Mouse (Mus musculus) E14TG2a.4 (cell line): ENCODE measurements around the gene Fermt3.

Source experiments
- H3K27me3 ChIP-seq: 2 replicates; pipeline ENCODE4 v1.6.1; 2014; ENCODE audit warnings: low read length, control low read depth; ENCODE audit not compliant: insufficient read depth
- H3K36me3 ChIP-seq: 2 replicates; pipeline ENCODE4 v1.6.1; 2014; ENCODE audit warnings: low read length, control low read depth; ENCODE audit not compliant: insufficient read depth
- H3K4me1 ChIP-seq: replicated peaks from 2 replicates; pipeline ENCODE4 v1.6.1; 2014; ENCODE audit warnings: low read depth, low read length, control low read depth
- H3K4me3 ChIP-seq: replicated peaks from 2 replicates; pipeline ENCODE4 v1.5.1; 2014; ENCODE audit warnings: mild to moderate bottlenecking, low read length
- H3K9me3 ChIP-seq: 2 replicates; pipeline ENCODE4 v1.6.1; 2014; ENCODE audit warnings: low read length, control low read depth
- CTCF ChIP-seq: conservative IDR thresholded peaks from 2 replicates; pipeline ENCODE4 v1.5.1; 2014; ENCODE audit warnings: low read length
- NANOG ChIP-seq: IDR thresholded peaks from 2 replicates; pipeline ENCODE4 v1.6.1; 2014; ENCODE audit warnings: borderline replicate concordance, low read length, mixed read lengths
- POU5F1 ChIP-seq: IDR thresholded peaks from 2 replicates; pipeline ENCODE4 v1.6.1; 2014; ENCODE audit warnings: low read length, borderline replicate concordance

Fermt3 gene

GRCm38 (mm10) chr19:6989251-6989650, 30.0 kb downstream of the Fermt3 start:
- Histone ChIP-seq H3K27me3 (no peaks in the 10 kb centered on the region), H3K4me3 (peak overlapping the region; percentile 32; the same call in 1 of the 2 replicates), H3K36me3 (peaks cover 29% of the 10 kb centered on the region), H3K9me3 (no peaks in the 10 kb centered on the region), H3K4me1 (peaks cover 82% of the 10 kb centered on the region)
- TF ChIP-seq NANOG (no peak), CTCF (no peak), POU5F1 (no peak)

GRCm38 (mm10) chr19:6987904-6988285, 31.4 kb downstream of the Fermt3 start:
- Histone ChIP-seq H3K4me3 (peak overlapping the region; percentile 86), H3K4me1 (peaks cover 82% of the 10 kb centered on the region), H3K9me3 (no peaks in the 10 kb centered on the region), H3K36me3 (peaks cover 41% of the 10 kb centered on the region), H3K27me3 (no peaks in the 10 kb centered on the region)
- TF ChIP-seq NANOG (no peak), CTCF (no peak)

DNA sequence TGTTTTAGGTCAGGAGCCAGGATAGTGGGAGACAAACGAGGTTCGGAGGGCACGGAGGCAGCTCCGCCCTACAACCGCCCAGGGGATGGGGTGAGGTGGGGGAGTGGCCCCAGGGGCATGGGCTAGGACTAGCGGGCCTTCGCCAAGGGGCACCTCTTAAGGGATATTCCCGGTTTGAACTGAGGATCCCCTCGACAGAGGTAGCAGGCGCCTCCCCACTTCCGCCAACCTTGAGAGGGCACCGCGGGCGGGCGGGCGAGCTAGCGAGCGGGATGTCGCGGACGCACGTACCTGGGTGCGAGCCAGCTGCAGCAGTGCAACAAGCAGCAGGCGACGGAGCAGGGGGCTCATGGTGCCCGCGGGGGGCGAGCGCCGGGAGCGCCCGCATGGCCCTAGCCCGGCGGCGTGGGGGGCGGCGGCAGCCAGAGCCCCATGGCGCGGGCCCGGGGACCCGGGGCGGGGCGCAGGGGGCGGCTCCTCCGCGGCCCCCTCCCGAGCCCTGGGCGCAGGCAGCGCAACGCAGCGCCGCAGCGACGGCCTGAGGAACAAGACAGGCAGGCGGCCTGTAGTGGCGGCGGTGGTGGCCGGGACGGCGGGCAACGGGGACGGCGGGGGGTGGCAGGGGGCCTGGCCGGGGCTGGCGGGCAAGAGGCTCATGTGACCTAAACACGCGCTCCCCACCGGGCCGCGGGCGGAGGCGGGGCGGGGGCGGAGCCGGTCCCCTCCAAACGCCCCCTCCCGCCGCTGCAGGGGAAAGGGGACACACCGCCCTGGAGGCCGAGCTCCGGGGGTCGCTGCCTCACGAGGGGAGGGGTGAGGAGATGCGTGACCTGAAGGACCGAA, 32.0 kb downstream of the Fermt3 start, which contains the start of gene Vegfb:
Gene Vegfb (minus strand): TSS at position 591 of the 843 bp plus-strand sequence.
- no peaks in the 10 kb centered on the region for H3K27me3 ChIP-seq
- H3K36me3 ChIP-seq, result peaks cover 47% of the 10 kb centered on the region
- peak within 1 kb of the TSS; percentile 86 for H3K4me3 ChIP-seq
- TF ChIP-seq NANOG, result no peak
- TF ChIP-seq POU5F1, result no peak
- TF ChIP-seq CTCF, result no peak
- H3K4me1 ChIP-seq, result peaks cover 83% of the 10 kb centered on the region
- no peaks in the 10 kb centered on the region for H3K9me3 ChIP-seq

GRCm38 (mm10) chr19:6985951-6986708, 33.1 kb downstream of the Fermt3 start:
- H3K27me3 ChIP-seq, result no peaks in the 10 kb centered on the region
- H3K9me3 ChIP-seq, result no peaks in the 10 kb centered on the region
- peaks cover 82% of the 10 kb centered on the region for H3K4me1 ChIP-seq
- TF ChIP-seq CTCF, result no peak
- no peak for TF ChIP-seq NANOG
- no peak for TF ChIP-seq POU5F1
- peak overlapping the region; percentile 86 for H3K4me3 ChIP-seq
- H3K36me3 ChIP-seq, result peaks cover 57% of the 10 kb centered on the region

DNA sequence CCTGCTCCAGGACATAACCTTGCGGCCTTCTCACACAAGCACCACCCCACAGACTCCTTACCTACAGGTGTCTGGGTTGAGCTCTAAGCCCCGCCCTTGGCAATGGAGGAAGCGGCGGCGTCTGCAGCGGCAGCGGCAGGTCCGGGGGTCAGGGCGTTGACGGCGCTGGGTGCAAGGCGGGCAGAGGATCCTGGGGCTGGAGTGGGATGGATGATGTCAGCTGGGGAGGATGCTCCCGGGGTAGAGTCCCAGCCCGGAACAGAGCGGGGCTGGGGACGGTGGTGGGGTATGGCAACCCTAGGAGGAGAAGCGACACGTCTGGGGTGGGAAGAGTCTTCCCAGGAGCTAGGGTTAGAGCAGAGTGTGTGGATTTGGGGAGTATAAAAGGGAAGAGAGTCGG, 34.0 kb downstream of the Fermt3 start:
- Histone ChIP-seq H3K4me1 (peaks cover 77% of the 10 kb centered on the region), H3K4me3 (peak overlapping the region; percentile 86), H3K27me3 (no peaks in the 10 kb centered on the region), H3K9me3 (no peaks in the 10 kb centered on the region), H3K36me3 (peaks cover 57% of the 10 kb centered on the region)
- TF ChIP-seq POU5F1, result no peak
- TF ChIP-seq NANOG, result no peak
- TF ChIP-seq CTCF, result no peak

- TF ChIP-seq NANOG, result no peak
- TF ChIP-seq CTCF, result no peak
- no peak for TF ChIP-seq POU5F1
- peaks cover 54% of the 10 kb centered on the region for H3K36me3 ChIP-seq
- no peaks in the 10 kb centered on the region for H3K9me3 ChIP-seq
- H3K27me3 ChIP-seq, result no peaks in the 10 kb centered on the region
- peaks cover 72% of the 10 kb centered on the region for H3K4me1 ChIP-seq
- H3K4me3 ChIP-seq, result no peak overlapping the region
These were observed 35.6 kb downstream of the Fermt3 start for GRCm38 (mm10) chr19:6983621-6984020.

DNA sequence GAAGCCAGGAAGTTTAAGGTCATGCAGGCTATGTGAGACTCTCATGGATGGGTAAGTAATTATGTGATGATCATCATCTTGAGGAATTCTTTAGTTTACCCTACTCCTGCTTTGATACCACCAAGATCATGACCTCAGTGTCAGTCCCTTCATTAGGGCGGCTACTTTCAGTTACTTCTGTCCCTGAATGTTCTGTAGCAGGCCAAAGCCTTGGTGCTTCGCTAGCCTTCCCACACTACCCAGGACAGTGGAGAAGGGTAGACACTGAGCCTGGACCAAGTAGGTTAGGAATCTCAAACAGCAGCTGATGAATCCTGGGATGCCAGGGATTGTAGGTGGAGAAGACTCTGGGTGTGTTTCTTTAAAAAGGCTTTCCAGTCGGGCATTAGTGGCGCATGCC, 37.8 kb downstream of the Fermt3 start:
- H3K9me3 ChIP-seq, result no peaks in the 10 kb centered on the region
- no peaks in the 10 kb centered on the region for H3K27me3 ChIP-seq
- peak overlapping the region; percentile 91 for H3K4me3 ChIP-seq
- H3K36me3 ChIP-seq, result peaks cover 74% of the 10 kb centered on the region
- H3K4me1 ChIP-seq, result peaks cover 78% of the 10 kb centered on the region
- TF ChIP-seq POU5F1, result no peak
- TF ChIP-seq NANOG, result no peak
- no peak for TF ChIP-seq CTCF

DNA sequence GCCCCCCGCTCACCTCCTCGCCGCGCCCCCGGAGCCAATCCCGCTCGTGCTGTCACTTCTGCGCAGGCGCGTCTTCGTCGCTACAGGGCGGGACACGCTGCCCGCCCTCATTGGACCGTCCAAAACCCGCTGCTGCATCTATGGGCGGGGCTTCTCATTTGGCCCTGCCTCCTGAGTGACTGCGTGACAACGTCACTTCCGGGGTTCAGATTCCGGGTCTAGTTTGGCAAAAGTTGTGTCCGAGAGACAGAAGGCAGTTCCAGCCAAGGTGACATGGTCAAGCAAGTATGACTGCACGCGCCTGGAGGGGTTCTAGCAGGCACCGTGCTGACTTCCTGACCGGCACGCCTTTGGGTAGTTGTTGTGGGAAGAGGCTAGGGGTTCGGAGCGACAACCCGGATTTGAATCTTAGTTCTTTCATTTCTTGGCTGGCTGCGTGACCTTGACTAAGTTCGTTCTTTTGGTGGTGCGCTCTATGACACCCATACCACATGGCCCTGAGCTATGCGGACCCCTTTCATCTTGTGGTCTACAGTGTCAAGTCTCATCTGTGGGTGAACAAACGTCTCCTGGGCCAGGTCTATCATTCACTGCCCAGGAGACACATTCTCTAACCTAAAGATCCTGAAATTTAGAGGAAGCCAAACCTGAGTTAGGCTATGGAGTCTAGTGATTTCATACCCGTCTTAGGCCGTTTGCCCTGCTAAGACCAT, 38.7 kb downstream of the Fermt3 start, which contains the start of gene Fkbp2:
Gene Fkbp2 (minus strand): TSS at position 121 of the 713 bp plus-strand sequence.
- Histone ChIP-seq H3K27me3 (no peaks in the 10 kb centered on the region), H3K36me3 (peaks cover 72% of the 10 kb centered on the region), H3K4me1 (peaks cover 77% of the 10 kb centered on the region), H3K9me3 (no peaks in the 10 kb centered on the region), H3K4me3 (peak within 1 kb of the TSS; percentile 91)
- no peak for TF ChIP-seq CTCF
